Mouse (Mus musculus) limb, embryonic 11.5 days (tissue): ENCODE measurements at regions not wholly inside any gene's neighbourhood (a gene's known extent, or its start where the extent isn't known, plus 50 kb on each side); places are given as distances from the start of the nearest gene placed in this dataset.

Experiments used
- ATAC-seq: fragments of 200-750 bp; cut with Nextera tagmentation; 2 replicates; pipeline ENCODE4 v1.8.0; 2017; ENCODE audit warnings: low read depth; ENCODE audit not compliant: insufficient number of reproducible peaks, low FRiP score, low TSS enrichment
- DNase-seq: peaks from one replicate; pipeline ENCODE4 v3.0.0-alpha.2; 2015; ENCODE audit warnings: low spot score
- H3K27ac ChIP-seq: fragments of 300-500 bp; sonication (generic); replicated peaks from 2 replicates; pipeline ENCODE4 v1.5.1; 2014; ENCODE audit warnings: low read depth, mild to moderate bottlenecking, low read length
- H3K27me3 ChIP-seq: fragments of 300-500 bp; sonication (generic); 2 replicates; pipeline ENCODE4 v1.6.1; 2014; ENCODE audit warnings: mild to moderate bottlenecking, low read length, mixed read lengths; ENCODE audit not compliant: control insufficient read depth, insufficient read depth
- H3K36me3 ChIP-seq: fragments of 300-500 bp; sonication (generic); 2 replicates; pipeline ENCODE4 v1.6.1; 2014; ENCODE audit warnings: mild to moderate bottlenecking, low read length, moderate library complexity, mixed read lengths; ENCODE audit not compliant: control insufficient read depth, insufficient read depth
- H3K4me1 ChIP-seq: fragments of 300-500 bp; sonication (generic); 2 replicates; pipeline ENCODE4 v1.6.1; 2014; ENCODE audit warnings: low read length, mixed read lengths; ENCODE audit not compliant: control insufficient read depth, insufficient read depth
- H3K4me2 ChIP-seq: fragments of 300-500 bp; sonication (generic); 2 replicates; pipeline ENCODE4 v1.6.1; 2014; ENCODE audit warnings: low read depth, mild to moderate bottlenecking, moderate library complexity; ENCODE audit not compliant: severe bottlenecking
- H3K4me3 ChIP-seq: fragments of 300-500 bp; sonication (generic); 2 replicates; pipeline ENCODE4 v1.5.1; 2014; ENCODE audit warnings: low read depth, low read length
- H3K9ac ChIP-seq: fragments of 300-500 bp; sonication (generic); 2 replicates; pipeline ENCODE4 v1.6.1; 2014; ENCODE audit warnings: mild to moderate bottlenecking, low read length
- H3K9me3 ChIP-seq: fragments of 300-500 bp; sonication (generic); 2 replicates; pipeline ENCODE4 v1.6.1; 2016; ENCODE audit warnings: low read length; ENCODE audit not compliant: control insufficient read depth
- WGBS: fragments of 180-500 bp; shearing (Covaris S2); extraction: QIAGEN DNeasy Blood & Tissue Kit; methylation state at CpG from one replicate; pipeline ENCODE4 v1.1.7; 2014; 5-methylcytosine and 5-hydroxymethylcytosine counted together

GRCm38 (mm10) chr2:9535141-9535658 lies 345.9 kb upstream of the 4930412O13Rik start:
- Histone ChIP-seq H3K4me3 (no peak overlapping the region), H3K9me3 (no peaks in the 10 kb centered on the region), H3K27me3 (no peaks in the 10 kb centered on the region), H3K4me1 (no peaks in the 10 kb centered on the region), H3K9ac (no peak overlapping the region), H3K36me3 (no peaks in the 10 kb centered on the region), H3K4me2 (no peak overlapping the region), H3K27ac (no peak overlapping the region)
- no peak for ATAC-seq
- no peak for DNase-seq
- WGBS, result 80% methylated on average over 2 of the region's 2 CpGs

GRCm38 (mm10) chr2:9547771-9548590 lies 333.1 kb upstream of the 4930412O13Rik start:
- 67% methylated on average over 10 of the region's 10 CpGs for WGBS
- H3K36me3 ChIP-seq, result no peaks in the 10 kb centered on the region
- H3K4me3 ChIP-seq, result no peak overlapping the region
- H3K27me3 ChIP-seq, result no peaks in the 10 kb centered on the region
- DNase-seq (no peak), ATAC-seq (no peak)
- H3K9ac ChIP-seq, result no peak overlapping the region
- no peaks in the 10 kb centered on the region for H3K4me1 ChIP-seq
- no peak overlapping the region for H3K4me2 ChIP-seq
- H3K9me3 ChIP-seq, result no peaks in the 10 kb centered on the region
- no peak overlapping the region for H3K27ac ChIP-seq

DNA sequence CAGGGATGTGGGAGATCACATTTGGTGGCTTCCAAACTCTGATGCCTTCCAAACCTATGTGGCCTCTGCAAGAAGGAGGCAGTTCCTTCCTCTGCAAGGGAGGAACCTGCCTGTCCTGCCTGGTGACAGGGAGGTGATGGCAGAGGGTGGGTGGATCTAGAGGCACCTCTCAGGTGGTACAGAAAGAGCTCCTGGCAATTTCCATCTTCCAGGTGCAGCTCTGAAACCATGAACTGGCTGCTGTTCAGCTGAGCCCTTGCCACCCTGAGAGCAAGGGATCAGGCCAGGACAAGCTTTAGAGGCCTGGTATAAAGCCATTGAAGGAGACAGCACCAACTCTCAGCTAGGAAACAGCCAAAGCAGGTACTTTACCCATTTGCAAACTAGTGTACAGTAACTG lies 327.7 kb upstream of the 4930412O13Rik start:
- no peaks in the 10 kb centered on the region for H3K36me3 ChIP-seq
- H3K9me3 ChIP-seq, result no peaks in the 10 kb centered on the region
- ATAC-seq (no peak), DNase-seq (no peak)
- no peaks in the 10 kb centered on the region for H3K4me1 ChIP-seq
- no peak overlapping the region for H3K27ac ChIP-seq
- H3K27me3 ChIP-seq, result no peaks in the 10 kb centered on the region
- H3K4me2 ChIP-seq, result no peak overlapping the region
- no peak overlapping the region for H3K4me3 ChIP-seq
- H3K9ac ChIP-seq, result no peak overlapping the region

- DNase-seq (no peak), ATAC-seq (no peak)
- Histone ChIP-seq H3K4me3 (no peak overlapping the region), H3K27me3 (no peaks in the 10 kb centered on the region), H3K4me2 (no peak overlapping the region), H3K27ac (no peak overlapping the region), H3K4me1 (no peaks in the 10 kb centered on the region), H3K9ac (no peak overlapping the region), H3K9me3 (no peaks in the 10 kb centered on the region), H3K36me3 (no peaks in the 10 kb centered on the region)
- WGBS, result 10% methylated on average over 6 of the region's 6 CpGs
Observed at GRCm38 (mm10) chr2:9564487-9565043, 316.5 kb upstream of the 4930412O13Rik start.

DNA sequence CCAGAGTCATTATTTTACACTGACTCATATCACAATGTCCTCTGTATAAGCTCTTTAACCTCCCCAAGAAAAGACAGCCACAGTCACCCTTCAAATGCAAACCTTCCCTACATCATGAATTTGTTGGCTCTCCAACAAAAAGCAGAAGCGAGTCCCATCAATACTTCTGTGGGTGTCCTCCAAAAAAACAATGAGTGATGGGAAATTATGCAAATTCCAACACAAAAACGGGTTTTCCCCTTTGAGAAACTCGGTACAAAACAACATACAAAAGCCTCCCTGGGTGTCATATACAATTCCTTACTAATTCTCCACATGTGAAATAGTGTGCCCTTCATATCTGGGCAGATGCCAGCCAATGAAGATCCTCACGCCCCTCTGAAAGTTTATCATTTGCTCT lies 311.8 kb upstream of the 4930412O13Rik start:
- no peak overlapping the region for H3K4me2 ChIP-seq
- H3K9me3 ChIP-seq, result no peaks in the 10 kb centered on the region
- no peak overlapping the region for H3K9ac ChIP-seq
- no peak overlapping the region for H3K27ac ChIP-seq
- H3K27me3 ChIP-seq, result no peaks in the 10 kb centered on the region
- WGBS, result 86% methylated on average over 4 of the region's 4 CpGs
- no peak for ATAC-seq
- H3K4me1 ChIP-seq, result no peaks in the 10 kb centered on the region
- H3K36me3 ChIP-seq, result no peaks in the 10 kb centered on the region
- no peak overlapping the region for H3K4me3 ChIP-seq
- DNase-seq, result no peak

- H3K9me3 ChIP-seq, result no peaks in the 10 kb centered on the region
- no peaks in the 10 kb centered on the region for H3K4me1 ChIP-seq
- no peak overlapping the region for H3K4me3 ChIP-seq
- no peaks in the 10 kb centered on the region for H3K27me3 ChIP-seq
- peak; percentile 55; the same call in 1 of the 2 replicates for ATAC-seq
- no peaks in the 10 kb centered on the region for H3K36me3 ChIP-seq
- peak; percentile 39 for DNase-seq
- H3K4me2 ChIP-seq, result no peak overlapping the region
- no peak overlapping the region for H3K9ac ChIP-seq
- H3K27ac ChIP-seq, result no peak overlapping the region
- WGBS, result 23% methylated on average over 6 of the region's 6 CpGs
Observed at GRCm38 (mm10) chr2:9574196-9574595, 306.9 kb upstream of the 4930412O13Rik start.

DNA sequence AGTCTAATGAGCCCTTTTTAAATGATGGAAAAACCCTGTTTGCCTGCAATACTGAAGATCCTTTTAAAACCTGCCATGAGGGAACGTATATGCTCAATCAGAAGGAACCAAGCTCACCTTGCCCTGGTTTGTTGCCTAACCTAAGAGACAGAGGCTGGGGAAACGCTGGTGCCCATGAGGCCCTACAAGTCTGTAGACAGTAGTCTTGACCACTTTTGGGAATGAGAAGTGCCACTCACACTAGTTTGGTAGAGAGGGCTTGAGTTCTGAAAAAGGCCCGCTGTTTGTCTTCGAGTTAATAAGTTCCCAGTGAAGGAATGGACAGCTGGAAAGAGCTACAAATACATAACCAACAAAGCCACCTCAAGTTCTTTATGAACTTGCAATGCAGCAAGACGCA lies 306.4 kb upstream of the 4930412O13Rik start:
- no peak for DNase-seq
- Histone ChIP-seq H3K9me3 (no peaks in the 10 kb centered on the region), H3K36me3 (no peaks in the 10 kb centered on the region), H3K27me3 (no peaks in the 10 kb centered on the region), H3K4me1 (no peaks in the 10 kb centered on the region), H3K9ac (no peak overlapping the region), H3K4me3 (no peak overlapping the region), H3K4me2 (no peak overlapping the region), H3K27ac (no peak overlapping the region)
- WGBS, result 87% methylated on average over 5 of the region's 5 CpGs
- ATAC-seq, result no peak

GRCm38 (mm10) chr2:9577868-9578267 lies 303.2 kb upstream of the 4930412O13Rik start:
- H3K27ac ChIP-seq, result no peak overlapping the region
- ATAC-seq, result no peak
- no peaks in the 10 kb centered on the region for H3K4me1 ChIP-seq
- H3K36me3 ChIP-seq, result no peaks in the 10 kb centered on the region
- no peak overlapping the region for H3K4me3 ChIP-seq
- no peak for DNase-seq
- no peaks in the 10 kb centered on the region for H3K27me3 ChIP-seq
- no peak overlapping the region for H3K4me2 ChIP-seq
- no peak overlapping the region for H3K9ac ChIP-seq
- 78% methylated on average over 4 of the region's 4 CpGs for WGBS
- H3K9me3 ChIP-seq, result no peaks in the 10 kb centered on the region
